In genomic region chr3:88603714-88604161, GRCm38 (mm10) we compare ENCODE assay signal across 9 mouse cellular contexts. TPM values are rescaled to one million over a fixed set of nuclear protein-coding genes. Genes with fewer than 3 reads are reported as not detected.
DNase-seq lines count a peak whose midpoint lies in the region; ATAC-seq and TF ChIP-seq lines count a peak whose summit lies in the region.
"Had no signal": no experiment of that assay in that cellular context is flagged by ENCODE, and none has a peak within 500 bp of the region (broad histone marks: within the 10 kb centered on the region; RNA-seq: fewer than 3 reads in every experiment).

No protein-coding gene starts in this region.

- no peak for TF ChIP-seq POLR2A in CH12.LX (IDR thresholded peaks at IDR 0.05; ENCODE audit: low read depth, low read length)

- 28% methylated on average over 6 of the region's 6 CpGs for WGBS in forebrain, embryonic 14.5 days
- 30% methylated on average over 6 of the region's 6 CpGs for WGBS in forebrain, embryonic 16.5 days
- 19% methylated on average over 6 of the region's 6 CpGs for WGBS in lung, postnatal 0 days
- WGBS in stomach, embryonic 16.5 days, result 20% methylated on average over 6 of the region's 6 CpGs

- H3K27ac ChIP-seq in forebrain, embryonic 14.5 days (ENCODE audit: low read depth, low read length), result no peak overlapping the region
- H3K27ac ChIP-seq in forebrain, embryonic 16.5 days (ENCODE audit: low read length), result no peak overlapping the region
- H3K27ac ChIP-seq in CH12.LX (ENCODE audit: insufficient read depth, low read depth), result no peak overlapping the region
- peak overlapping the region; percentile 77; the same call in 1 of the 2 replicates for H3K27ac ChIP-seq in brown adipose tissue, adult 24 weeks (replicated peaks; ENCODE audit: low read depth, low read length)
- peak overlapping the region; percentile 47; the same call in 1 of the 2 replicates for H3K27ac ChIP-seq in lung, postnatal 0 days (ENCODE audit: low read length)
- H3K27ac ChIP-seq in stomach, embryonic 16.5 days (ENCODE audit: low read length), result no peak overlapping the region

- no peak overlapping the region for H3K4me3 ChIP-seq in forebrain, embryonic 14.5 days (ENCODE audit: low read depth, low read length)
- H3K4me3 ChIP-seq in forebrain, embryonic 16.5 days (replicated peaks; ENCODE audit: low read length), result no peak overlapping the region
- no peak overlapping the region for H3K4me3 ChIP-seq in CH12.LX (replicated peaks in 1 of 3; ENCODE audit: low read depth in 2 of 3, low read length in 2 of 3, poor library complexity in 1 of 3)
- H3K4me3 ChIP-seq in brown adipose tissue, adult 24 weeks (ENCODE audit: insufficient read depth, low read depth, low read length), result no peak overlapping the region
- no peak overlapping the region for H3K4me3 ChIP-seq in lung, postnatal 0 days (ENCODE audit: low read depth, low read length)
- H3K4me3 ChIP-seq in stomach, embryonic 16.5 days (replicated peaks; ENCODE audit: low read length), result no peak overlapping the region

- peak; percentile 38 for DNase-seq in forebrain, embryonic 14.5 days (ENCODE audit: low spot score)
- DNase-seq in CH12.LX (ENCODE audit: extremely low read depth), result peak; percentile 71
- peak; percentile 97 for DNase-seq in heart, adult 11 months
- DNase-seq in kidney, adult 8-10 months, result peak; percentile 84 to 92
- DNase-seq in lung, postnatal 0 days (ENCODE audit: low spot score), result peak; percentile 94

- no peaks in the 10 kb centered on the region for H3K4me1 ChIP-seq in forebrain, embryonic 14.5 days (ENCODE audit: control insufficient read depth, insufficient read depth, low read length)
- peaks cover 7% of the 10 kb centered on the region for H3K4me1 ChIP-seq in forebrain, embryonic 16.5 days (replicated peaks; ENCODE audit: control insufficient read depth, insufficient read depth, low read length)
- H3K4me1 ChIP-seq in CH12.LX (ENCODE audit: control insufficient read depth in 1 of 2, insufficient read depth in 2 of 2), result peaks cover 2 to 31% of the 10 kb centered on the region in 2 experiments; a peak in 2 of 4 replicates
- peaks cover 4% of the 10 kb centered on the region; the same call in 1 of the 2 replicates for H3K4me1 ChIP-seq in brown adipose tissue, adult 24 weeks (ENCODE audit: control insufficient read depth, insufficient read depth, insufficient read length, low read length)
- H3K4me1 ChIP-seq in lung, postnatal 0 days (ENCODE audit: insufficient read depth, low read depth, low read length), result no peaks in the 10 kb centered on the region; the same call in none of the 2 replicates
- H3K4me1 ChIP-seq in stomach, embryonic 16.5 days (ENCODE audit: control insufficient read depth, insufficient read depth, low read length), result peaks cover 4% of the 10 kb centered on the region; the same call in 1 of the 2 replicates

- in situ Hi-C loops in CH12.LX (cut with MboI; ENCODE audit: low pct_ligation_motif_present, low pct_unique_long_range_greater_than_20kb, low sequenced_read_pairs), result loop anchor here (25.0 kb wide), 1 partner anchor 134 kb away; no protein-coding TSS in a partner anchor

- no peak overlapping the region for H3K9ac ChIP-seq in forebrain, embryonic 14.5 days (ENCODE audit: low read length)
- no peak overlapping the region for H3K9ac ChIP-seq in forebrain, embryonic 16.5 days (replicated peaks; ENCODE audit: low read depth, low read length)
- no peak overlapping the region for H3K9ac ChIP-seq in CH12.LX (ENCODE audit: insufficient read depth, low read depth)
- H3K9ac ChIP-seq in lung, postnatal 0 days (replicated peaks; ENCODE audit: low read depth), result no peak overlapping the region
- no peak overlapping the region for H3K9ac ChIP-seq in stomach, embryonic 16.5 days (ENCODE audit: low read length)

- no peaks in the 10 kb centered on the region for H3K36me3 ChIP-seq in forebrain, embryonic 14.5 days (ENCODE audit: control insufficient read depth, insufficient read depth, low read length)
- H3K36me3 ChIP-seq in forebrain, embryonic 16.5 days (ENCODE audit: control insufficient read depth, insufficient read depth), result no peaks in the 10 kb centered on the region
- H3K36me3 ChIP-seq in CH12.LX (replicated peaks in 1 of 2; ENCODE audit: control insufficient read depth in 1 of 2, insufficient read depth in 1 of 2, low read length in 1 of 2), result no peaks in the 10 kb centered on the region
- H3K36me3 ChIP-seq in lung, postnatal 0 days (ENCODE audit: insufficient read depth, low read length), result no peaks in the 10 kb centered on the region
- no peaks in the 10 kb centered on the region for H3K36me3 ChIP-seq in stomach, embryonic 16.5 days (ENCODE audit: control insufficient read depth, insufficient read depth, low read length)

- no peaks in the 10 kb centered on the region for H3K9me3 ChIP-seq in forebrain, embryonic 14.5 days (replicated peaks; ENCODE audit: control insufficient read depth, low read length)
- no peaks in the 10 kb centered on the region for H3K9me3 ChIP-seq in forebrain, embryonic 16.5 days (ENCODE audit: control insufficient read depth, low read length)
- no peaks in the 10 kb centered on the region for H3K9me3 ChIP-seq in CH12.LX (replicated peaks; ENCODE audit: low read length)
- H3K9me3 ChIP-seq in lung, postnatal 0 days (ENCODE audit: low read length), result no peaks in the 10 kb centered on the region
- H3K9me3 ChIP-seq in stomach, embryonic 16.5 days (replicated peaks; ENCODE audit: control insufficient read depth, low read length), result no peaks in the 10 kb centered on the region

- H3K27me3 ChIP-seq in forebrain, embryonic 14.5 days (replicated peaks; ENCODE audit: control insufficient read depth, insufficient read depth, low read length), result no peaks in the 10 kb centered on the region
- no peaks in the 10 kb centered on the region for H3K27me3 ChIP-seq in forebrain, embryonic 16.5 days (replicated peaks; ENCODE audit: control insufficient read depth, insufficient read depth, low read length)
- H3K27me3 ChIP-seq in CH12.LX (replicated peaks), result no peaks in the 10 kb centered on the region
- no peaks in the 10 kb centered on the region for H3K27me3 ChIP-seq in lung, postnatal 0 days (replicated peaks; ENCODE audit: insufficient read depth, low read length)
- H3K27me3 ChIP-seq in stomach, embryonic 16.5 days (ENCODE audit: control insufficient read depth, insufficient read depth, low read length), result no peaks in the 10 kb centered on the region

- TF ChIP-seq CTCF in CH12.LX (conservative IDR thresholded peaks at IDR 0.05 in 1 of 2, IDR thresholded peaks at IDR 0.05 in 1 of 2; ENCODE audit: low read depth in 2 of 2, low read length in 2 of 2), result peak; percentile 84 to 95
- peak; percentile 91 for TF ChIP-seq CTCF in lung, postnatal 0 days (IDR thresholded peaks at IDR 0.05)

- no peaks in the 10 kb centered on the region for H3K79me2 ChIP-seq in CH12.LX (replicated peaks; ENCODE audit: control insufficient read depth, extremely low read depth, insufficient read depth, poor library complexity, severe bottlenecking)

- dilution Hi-C loops in CH12.LX (cut with MboI; ENCODE audit: extremely low pct_ligation_motif_present, extremely low pct_unique_long_range_greater_than_20kb, low sequenced_read_pairs), result no loop called here

- TF ChIP-seq EP300 in CH12.LX (IDR thresholded peaks at IDR 0.05; ENCODE audit: low read length), result no peak
- peak; percentile 96 for TF ChIP-seq EP300 in lung, postnatal 0 days (IDR thresholded peaks at IDR 0.05)

- ATAC-seq in forebrain, embryonic 14.5 days, result no peak
- ATAC-seq in forebrain, embryonic 16.5 days, result no peak
- ATAC-seq in lung, postnatal 0 days, result peak; percentile 86
- ATAC-seq in stomach, embryonic 16.5 days (ENCODE audit: insufficient read depth, low FRiP score), result peak; percentile 52; the same call in 1 of the 2 replicates

- no peak overlapping the region for H3K4me2 ChIP-seq in forebrain, embryonic 14.5 days (ENCODE audit: low read length)
- no peak overlapping the region for H3K4me2 ChIP-seq in forebrain, embryonic 16.5 days (ENCODE audit: low read length)
- H3K4me2 ChIP-seq in CH12.LX (ENCODE audit: insufficient read depth, low read depth, poor library complexity, severe bottlenecking), result no peak overlapping the region
- no peak overlapping the region for H3K4me2 ChIP-seq in lung, postnatal 0 days (replicated peaks; ENCODE audit: low read depth, low read length)
- no peak overlapping the region for H3K4me2 ChIP-seq in stomach, embryonic 16.5 days (ENCODE audit: low read depth, low read length)

- TF ChIP-seq RAD21 in CH12.LX (IDR thresholded peaks at IDR 0.05; ENCODE audit: low read depth, low read length), result peak; percentile 74

RNA-seq across cellular contexts. Expression of gene Arhgef2, which starts 2.0 kb away (rescaled TPM):
- polyA plus RNA-seq in forebrain, embryonic 14.5 days (2014; fragmentation: Nextera tagmentation; extraction: Ambion mirVana), result 90.6 and 122 TPM in 2 replicates
- 166 and 210 TPM in 2 replicates for polyA plus RNA-seq in forebrain, embryonic 16.5 days (2015; fragmentation: Nextera tagmentation; extraction: Ambion mirVana)
- total RNA-seq in CH12.LX (2012; rRNA removed) (40.0 and 43.9 TPM in 2 replicates), CH12.LX (2014; rRNA removed) (15.0 and 18.5 TPM in 2 replicates)
- 31.4 and 43.1 TPM in 2 replicates for polyA plus RNA-seq in CH12.LX (2012; ENCODE audit: insufficient read length, low read depth)
- 13.7 and 23.6 TPM in 2 replicates for polyA plus RNA-seq in brown adipose tissue, adult 24 weeks (2012; ENCODE audit: insufficient read depth, insufficient read length, missing spikeins)
- 170 and 229 TPM in 2 replicates for polyA plus RNA-seq in lung, postnatal 0 days (2015; fragmentation: Nextera tagmentation; extraction: Ambion mirVana)
- polyA plus RNA-seq in stomach, embryonic 16.5 days (2015; fragmentation: Nextera tagmentation; extraction: Ambion mirVana), result 75.4 and 81.3 TPM in 2 replicates

RNA-seq across cellular contexts. Expression of gene Ssr2, which starts 28.1 kb away (rescaled TPM):
- polyA plus RNA-seq in forebrain, embryonic 14.5 days (2014; fragmentation: Nextera tagmentation; extraction: Ambion mirVana), result 135 and 155 TPM in 2 replicates
- 132 and 140 TPM in 2 replicates for polyA plus RNA-seq in forebrain, embryonic 16.5 days (2015; fragmentation: Nextera tagmentation; extraction: Ambion mirVana)
- 364 and 435 TPM in 2 replicates for total RNA-seq in CH12.LX (2012; rRNA removed)
- 325 and 377 TPM in 2 replicates for total RNA-seq in CH12.LX (2014; rRNA removed)
- 307 and 346 TPM in 2 replicates for polyA plus RNA-seq in CH12.LX (2012; ENCODE audit: insufficient read length, low read depth)
- polyA plus RNA-seq in brown adipose tissue, adult 24 weeks (2012; ENCODE audit: insufficient read depth, insufficient read length, missing spikeins), result 84.2 and 89.0 TPM in 2 replicates
- polyA plus RNA-seq in lung, postnatal 0 days (2015; fragmentation: Nextera tagmentation; extraction: Ambion mirVana), result 306 and 384 TPM in 2 replicates
- polyA plus RNA-seq in stomach, embryonic 16.5 days (2015; fragmentation: Nextera tagmentation; extraction: Ambion mirVana), result 307 and 360 TPM in 2 replicates

RNA-seq across cellular contexts. Expression of gene Rxfp4, which starts 49.2 kb away (rescaled TPM):
- not detected in 2 replicates for polyA plus RNA-seq in forebrain, embryonic 14.5 days (2014; fragmentation: Nextera tagmentation; extraction: Ambion mirVana)
- not detected in 2 replicates for polyA plus RNA-seq in forebrain, embryonic 16.5 days (2015; fragmentation: Nextera tagmentation; extraction: Ambion mirVana)
- 0.08 TPM in 1 of 2 replicates, not detected in the other for total RNA-seq in CH12.LX (2012; rRNA removed)
- total RNA-seq in CH12.LX (2014; rRNA removed), result not detected in 2 replicates
- polyA plus RNA-seq in CH12.LX (2012; ENCODE audit: insufficient read length, low read depth), result not detected in 2 replicates
- polyA plus RNA-seq in brown adipose tissue, adult 24 weeks (2012; ENCODE audit: insufficient read depth, insufficient read length, missing spikeins), result not detected in 2 replicates
- polyA plus RNA-seq in lung, postnatal 0 days (2015; fragmentation: Nextera tagmentation; extraction: Ambion mirVana), result 0.61 and 0.92 TPM in 2 replicates
- polyA plus RNA-seq in stomach, embryonic 16.5 days (2015; fragmentation: Nextera tagmentation; extraction: Ambion mirVana), result not detected in 2 replicates
- total RNA-seq: left cerebral cortex, postnatal 25 days had no signal

RNA-seq across cellular contexts. Expression of gene Ubqln4, which starts 50.2 kb away (rescaled TPM):
- 40.5 and 43.3 TPM in 2 replicates for polyA plus RNA-seq in forebrain, embryonic 14.5 days (2014; fragmentation: Nextera tagmentation; extraction: Ambion mirVana)
- 43.5 and 46.0 TPM in 2 replicates for polyA plus RNA-seq in forebrain, embryonic 16.5 days (2015; fragmentation: Nextera tagmentation; extraction: Ambion mirVana)
- 39.6 and 47.3 TPM in 2 replicates for total RNA-seq in CH12.LX (2012; rRNA removed)
- total RNA-seq in CH12.LX (2014; rRNA removed), result 22.4 and 22.8 TPM in 2 replicates
- polyA plus RNA-seq in CH12.LX (2012; ENCODE audit: insufficient read length, low read depth), result 55.7 and 62.2 TPM in 2 replicates
- polyA plus RNA-seq in brown adipose tissue, adult 24 weeks (2012; ENCODE audit: insufficient read depth, insufficient read length, missing spikeins), result 36.6 and 42.2 TPM in 2 replicates
- 18.4 and 22.6 TPM in 2 replicates for polyA plus RNA-seq in lung, postnatal 0 days (2015; fragmentation: Nextera tagmentation; extraction: Ambion mirVana)
- 33.3 and 34.0 TPM in 2 replicates for polyA plus RNA-seq in stomach, embryonic 16.5 days (2015; fragmentation: Nextera tagmentation; extraction: Ambion mirVana)

RNA-seq across cellular contexts. Expression of gene Lamtor2, which starts 50.9 kb away (rescaled TPM):
- 107 and 122 TPM in 2 replicates for polyA plus RNA-seq in forebrain, embryonic 14.5 days (2014; fragmentation: Nextera tagmentation; extraction: Ambion mirVana)
- 149 and 193 TPM in 2 replicates for polyA plus RNA-seq in forebrain, embryonic 16.5 days (2015; fragmentation: Nextera tagmentation; extraction: Ambion mirVana)
- total RNA-seq in CH12.LX (2012; rRNA removed) (73.2 and 96.6 TPM in 2 replicates), CH12.LX (2014; rRNA removed) (42.3 and 44.0 TPM in 2 replicates)
- 56.0 and 83.9 TPM in 2 replicates for polyA plus RNA-seq in CH12.LX (2012; ENCODE audit: insufficient read length, low read depth)
- 209 and 224 TPM in 2 replicates for polyA plus RNA-seq in brown adipose tissue, adult 24 weeks (2012; ENCODE audit: insufficient read depth, insufficient read length, missing spikeins)
- 138 and 143 TPM in 2 replicates for polyA plus RNA-seq in lung, postnatal 0 days (2015; fragmentation: Nextera tagmentation; extraction: Ambion mirVana)
- polyA plus RNA-seq in stomach, embryonic 16.5 days (2015; fragmentation: Nextera tagmentation; extraction: Ambion mirVana), result 188 and 190 TPM in 2 replicates

Comparison
In these comparisons a context has a peak if more than half of its experiments do, and no peak if none do; other contexts are left out.
1. ATAC-seq: peak in lung, postnatal 0 days (single experiment) and stomach, embryonic 16.5 days (single experiment); none in forebrain, embryonic 14.5 days (single experiment) and forebrain, embryonic 16.5 days (single experiment).
2. DNase-seq: peak in every context shown above with its lines; median percentile 97 in heart, adult 11 months; 94 in lung, postnatal 0 days; 88 in kidney, adult 8-10 months; 71 in CH12.LX; 38 in forebrain, embryonic 14.5 days.
3. H3K27ac ChIP-seq: peak in brown adipose tissue, adult 24 weeks (single experiment) and lung, postnatal 0 days (single experiment); none in forebrain, embryonic 14.5 days (single experiment), forebrain, embryonic 16.5 days (single experiment), CH12.LX (single experiment) and stomach, embryonic 16.5 days (single experiment).